Mouse (Mus musculus) lung, adult 2 months (tissue): ENCODE data around the gene Bcan. TPM values are rescaled to one million over a fixed set of nuclear protein-coding genes. Genes with fewer than 3 reads are reported as not detected.

Source experiments
- DNase-seq: peaks from one replicate; pipeline ENCODE4 v3.0.0; 2022
- H3K4me1 ChIP-seq: fragments of 200-500 bp; 2 replicates; pipeline ENCODE4 v1.6.1; 2011; ENCODE audit warnings: low read length; ENCODE audit not compliant: control insufficient read depth, insufficient read depth
- H3K4me3 ChIP-seq: fragments of 200-500 bp; replicated peaks from 2 replicates; pipeline ENCODE3; 2011; ENCODE audit warnings: low read depth, mild to moderate bottlenecking, control low read depth, low read length; ENCODE audit errors: extremely low read depth
- CTCF ChIP-seq: fragments of 200-500 bp; IDR thresholded peaks from 2 replicates; pipeline ENCODE4 v1.5.1; 2011; ENCODE audit warnings: mild to moderate bottlenecking, low read length, control low read depth; ENCODE audit not compliant: insufficient read depth
- POLR2A ChIP-seq: fragments of 200-500 bp; IDR thresholded peaks from 2 replicates; pipeline ENCODE4 v1.6.1; 2011; ENCODE audit warnings: low read depth, mild to moderate bottlenecking, control low read depth, low read length, borderline replicate concordance; ENCODE audit errors: extremely low read depth
- WGBS: fragments of 180-500 bp; shearing (Covaris S2); methylation state at CpG from one replicate; pipeline ENCODE4 v1.1.7; 2018; 5-methylcytosine and 5-hydroxymethylcytosine counted together
- polyA plus RNA-seq: library from polyadenylated mRNA; depleted of rRNA; stranded (reverse); fragments of >200 nt; gene quantifications from 2 replicates; pipeline ENCODE4 v1.2.3, GENCODE M21; 2012

Gene Bcan
- polyA plus RNA-seq, 1 experiment, result 7.2 TPM

DNA sequence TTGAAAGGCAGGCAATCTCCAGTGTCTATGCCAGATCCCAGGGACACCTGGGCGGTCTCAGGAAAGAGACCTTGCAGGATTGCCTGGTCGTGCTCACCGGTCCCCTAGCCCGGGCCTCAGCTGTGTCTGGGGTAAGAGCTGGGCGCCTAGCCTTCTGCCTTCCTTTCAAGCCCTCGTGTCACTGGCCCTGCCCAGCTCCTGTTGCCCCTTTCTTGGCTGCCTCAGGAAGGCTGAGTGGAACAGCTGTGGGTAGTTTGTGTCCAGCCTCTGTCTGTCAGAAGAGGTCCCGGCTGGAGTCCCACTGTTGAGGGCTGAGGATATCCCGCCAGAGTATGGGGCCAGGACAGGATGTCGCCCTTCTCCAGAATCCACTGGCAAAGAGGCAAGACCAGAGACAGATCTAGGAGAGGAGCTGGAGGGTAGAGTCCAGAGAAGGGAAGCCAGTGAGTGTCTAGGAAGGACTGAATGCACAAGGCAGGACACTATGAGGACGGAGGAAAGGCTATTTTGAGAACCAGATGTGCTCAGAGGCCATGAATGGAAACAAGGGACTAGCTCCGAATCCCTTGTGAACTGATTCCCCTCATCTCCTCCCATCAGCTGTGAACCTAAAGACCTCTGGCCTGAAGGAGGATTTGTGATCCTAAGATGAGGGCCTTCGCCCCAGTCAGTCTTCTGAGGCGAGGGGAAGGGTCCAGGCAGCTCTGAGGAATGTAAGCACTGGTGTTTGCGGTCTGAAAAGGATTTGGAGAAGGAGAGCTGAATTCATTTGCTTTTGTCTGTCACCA is 26.2 kb downstream of the Bcan start:
- Histone ChIP-seq H3K4me3 (peak overlapping the region; percentile 74), H3K4me1 (peaks cover 9% of the 10 kb centered on the region)
- DNase-seq, result no peak
- 51% methylated on average over 14 of the region's 14 CpGs for WGBS
- TF ChIP-seq POLR2A, result no peak

DNA sequence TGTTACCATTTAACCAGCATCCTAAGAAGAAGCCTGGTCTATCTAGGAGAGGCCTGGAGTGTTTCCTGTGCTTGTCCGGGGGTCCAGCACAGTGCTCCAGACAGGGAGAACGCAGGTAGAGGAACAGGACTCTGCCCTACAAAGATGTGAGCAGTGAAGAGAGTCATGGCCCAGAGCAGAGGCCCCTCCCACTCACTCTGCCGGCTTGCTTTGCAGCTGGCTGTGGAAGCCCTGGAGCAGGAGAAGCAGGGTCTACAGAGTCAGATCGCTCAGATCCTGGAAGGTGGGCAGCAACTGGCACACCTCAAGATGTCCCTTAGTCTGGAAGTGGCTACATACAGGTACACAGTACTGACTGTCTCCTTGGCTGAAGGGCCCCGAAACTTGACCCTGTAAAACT is 27.3 kb downstream of the Bcan start:
- H3K4me3 ChIP-seq, result peak overlapping the region; percentile 74
- 35% methylated on average over 5 of the region's 5 CpGs for WGBS
- no peak for DNase-seq
- TF ChIP-seq POLR2A, result no peak
- peaks cover 9% of the 10 kb centered on the region for H3K4me1 ChIP-seq

DNA sequence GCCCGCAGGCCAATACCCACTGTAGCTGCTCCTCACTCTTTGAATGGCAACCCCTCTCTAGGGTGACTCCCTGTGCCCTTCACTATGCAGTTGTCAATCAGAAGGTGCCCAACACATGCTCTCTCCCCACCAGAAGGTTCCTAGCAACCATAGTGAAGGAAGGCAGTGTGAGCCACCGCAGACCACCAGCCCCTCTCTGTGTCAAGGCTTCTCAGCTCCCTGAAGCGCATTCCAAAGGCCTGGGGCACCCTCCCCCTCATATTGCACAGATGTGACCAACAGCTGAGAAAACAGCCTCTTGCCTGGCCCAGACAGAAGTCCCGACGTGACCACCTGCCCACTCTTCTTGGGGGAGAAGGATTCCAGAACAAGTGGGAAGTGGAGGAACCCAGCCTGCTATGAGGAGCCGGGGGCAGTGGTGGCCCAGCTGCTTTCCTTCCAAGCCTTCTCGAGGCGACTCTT is 27.8 kb downstream of the Bcan start:
- TF ChIP-seq POLR2A (0 out of 2 replicates have a peak, but pooled peaks have one; percentile 12), CTCF (no peak)
- Histone ChIP-seq H3K4me1 (peaks cover 9% of the 10 kb centered on the region), H3K4me3 (peak overlapping the region; percentile 74)
- WGBS, result 29% methylated on average over 8 of the region's 8 CpGs
- no peak for DNase-seq

DNA sequence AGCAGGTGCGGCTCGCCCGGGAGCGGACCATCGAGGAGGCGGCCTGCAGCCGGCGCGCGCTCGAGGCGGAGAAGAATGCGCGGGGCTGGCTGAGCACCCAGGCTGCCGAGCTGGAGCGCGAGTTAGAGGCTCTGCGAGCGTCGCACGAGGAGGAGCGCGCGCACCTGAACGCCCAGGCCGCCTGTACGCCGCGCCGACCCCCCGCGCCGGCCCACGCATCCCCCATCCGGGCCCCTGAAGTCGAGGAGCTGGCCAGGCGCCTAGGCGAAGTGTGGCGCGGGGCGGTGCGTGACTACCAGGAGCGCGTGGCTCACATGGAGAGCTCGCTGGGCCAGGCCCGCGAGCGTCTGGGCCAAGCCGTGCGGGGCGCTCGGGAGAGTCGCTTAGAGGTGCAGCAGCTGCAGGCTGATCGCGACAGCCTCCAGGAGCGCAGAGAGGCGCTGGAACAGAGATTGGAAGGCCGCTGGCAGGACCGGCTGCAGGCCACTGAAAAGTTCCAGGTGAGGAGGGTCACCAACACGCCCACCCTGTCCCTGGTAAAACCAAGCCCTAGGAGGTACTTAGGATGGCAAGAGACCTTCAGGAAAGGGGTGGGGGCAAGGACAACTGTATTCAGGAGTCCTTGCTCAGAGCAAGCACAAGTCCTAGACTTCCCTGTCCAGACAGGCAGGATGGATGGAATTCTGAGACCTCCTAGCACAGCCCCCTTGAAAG is 28.4 kb downstream of the Bcan start:
- DNase-seq, result no peak
- no peak for TF ChIP-seq CTCF
- TF ChIP-seq POLR2A, result no peak
- peaks cover 9% of the 10 kb centered on the region for H3K4me1 ChIP-seq
- peak overlapping the region; percentile 74 for H3K4me3 ChIP-seq
- WGBS, result 2% methylated on average over 57 of the region's 60 CpGs

DNA sequence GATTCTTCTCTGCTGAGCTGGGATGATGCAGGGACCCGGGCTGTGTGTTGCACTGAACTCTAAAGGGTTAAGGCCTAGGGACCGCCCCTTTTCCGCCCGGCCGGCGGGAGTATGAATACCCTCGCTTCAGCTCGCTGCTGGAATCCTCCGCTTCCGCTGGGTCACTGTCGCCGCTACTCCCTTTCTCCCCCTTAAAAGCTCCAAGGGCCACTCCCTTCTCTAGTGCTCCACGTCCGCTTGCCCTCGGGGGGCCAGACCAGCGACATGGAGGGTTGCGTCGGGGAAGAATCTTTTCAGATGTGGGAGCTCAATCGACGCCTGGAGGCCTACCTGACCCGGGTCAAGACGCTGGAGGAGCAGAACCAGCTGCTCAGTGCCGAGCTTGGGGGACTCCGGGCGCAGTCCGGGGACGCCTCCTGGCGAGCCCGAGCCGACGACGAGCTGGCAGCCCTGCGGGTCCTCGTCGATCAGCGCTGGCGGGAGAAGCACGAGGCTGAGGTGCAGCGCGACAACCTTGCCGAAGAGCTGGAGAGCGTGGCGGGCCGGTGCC is 29.0 kb downstream of the Bcan start, which contains the start of gene Nes:
Gene Nes, plus strand, starts transcription at position 140 of the 550 bp plus-strand sequence.
- TF ChIP-seq CTCF (no peak), POLR2A (peak; percentile 96)
- under 1% methylated on average over 44 of the region's 44 CpGs for WGBS
- H3K4me3 ChIP-seq, result peak within 1 kb of the TSS; percentile 74
- DNase-seq, result peak; percentile 59
- H3K4me1 ChIP-seq, result peaks cover 9% of the 10 kb centered on the region

DNA sequence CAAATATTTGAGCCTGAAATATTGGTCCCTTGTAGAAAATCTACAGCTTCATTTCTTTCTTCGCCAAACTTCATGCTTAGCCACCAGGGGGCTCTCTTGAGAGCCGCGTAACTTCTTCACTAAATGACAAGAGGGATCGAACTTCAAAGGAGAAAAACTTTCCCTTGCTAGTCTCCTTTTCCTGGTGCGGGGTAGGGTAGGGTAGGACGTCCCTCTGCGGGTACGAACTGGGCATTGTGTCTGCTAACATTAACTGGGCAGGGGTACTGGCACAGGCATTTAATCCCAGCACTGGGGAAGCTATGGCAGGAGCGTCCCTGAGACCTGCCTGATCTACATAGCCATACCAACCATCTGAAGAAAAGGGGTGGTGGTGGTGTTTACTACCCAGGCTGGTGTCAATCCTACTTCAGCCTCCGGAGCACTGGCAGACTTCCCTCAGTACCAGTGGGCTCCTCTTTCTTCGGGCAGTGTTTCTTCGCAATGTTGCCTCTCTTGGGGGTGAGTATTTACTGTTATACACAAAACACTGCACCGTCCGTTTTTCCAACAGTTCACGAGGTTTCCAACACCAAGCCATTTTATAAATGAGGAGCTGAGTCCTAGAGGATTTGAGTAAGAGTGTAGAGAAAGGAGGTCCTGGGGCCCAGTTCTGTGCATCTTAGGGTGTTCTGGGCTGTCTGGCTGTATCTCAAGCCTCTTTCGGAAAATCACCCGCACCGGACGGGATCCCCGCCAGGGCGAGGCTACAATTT is 29.7 kb downstream of the Bcan start:
- peak; percentile 57 for DNase-seq
- TF ChIP-seq POLR2A, result no peak
- peak; percentile 36; the same call in 1 of the 2 replicates for TF ChIP-seq CTCF
- H3K4me1 ChIP-seq, result peaks cover 9% of the 10 kb centered on the region
- 2% methylated on average over 21 of the region's 21 CpGs for WGBS
- peak overlapping the region; percentile 54 for H3K4me3 ChIP-seq

DNA sequence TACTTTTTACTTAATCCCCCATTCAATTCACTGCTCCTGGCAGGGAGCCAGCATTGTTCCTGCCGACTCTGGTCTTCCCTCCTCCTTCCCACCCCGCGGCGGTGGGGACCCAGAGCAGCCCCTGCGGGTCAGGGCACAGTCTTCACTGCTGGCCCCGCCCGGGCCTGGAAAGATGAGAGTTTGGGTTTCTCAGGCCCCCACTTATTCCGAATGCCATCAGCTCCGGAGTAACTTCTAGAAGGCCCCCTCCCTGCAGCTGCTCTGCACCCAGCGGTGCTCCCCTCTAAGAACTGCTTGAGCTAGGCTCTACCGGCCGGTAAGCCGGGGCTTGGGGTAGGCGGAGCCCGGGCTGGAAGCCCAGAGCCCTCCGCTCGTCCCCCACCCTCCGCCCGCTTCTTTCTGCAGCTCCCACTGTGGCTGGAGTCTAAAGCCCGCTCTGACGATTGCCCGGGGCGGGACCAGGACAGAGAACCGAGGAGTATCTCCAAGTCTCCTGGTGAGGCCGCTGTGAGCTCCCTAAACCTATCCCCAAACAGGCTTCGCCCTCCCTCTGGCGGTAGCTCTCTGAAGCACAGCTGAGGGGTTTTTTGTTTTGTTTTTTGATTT is 39.3 kb downstream of the Bcan start:
- Histone ChIP-seq H3K4me1 (no peaks in the 10 kb centered on the region), H3K4me3 (peak overlapping the region; percentile 65)
- 2% methylated on average over 27 of the region's 27 CpGs for WGBS
- peak; percentile 74 for DNase-seq
- TF ChIP-seq POLR2A (no peak), CTCF (peak; percentile 98)

DNA sequence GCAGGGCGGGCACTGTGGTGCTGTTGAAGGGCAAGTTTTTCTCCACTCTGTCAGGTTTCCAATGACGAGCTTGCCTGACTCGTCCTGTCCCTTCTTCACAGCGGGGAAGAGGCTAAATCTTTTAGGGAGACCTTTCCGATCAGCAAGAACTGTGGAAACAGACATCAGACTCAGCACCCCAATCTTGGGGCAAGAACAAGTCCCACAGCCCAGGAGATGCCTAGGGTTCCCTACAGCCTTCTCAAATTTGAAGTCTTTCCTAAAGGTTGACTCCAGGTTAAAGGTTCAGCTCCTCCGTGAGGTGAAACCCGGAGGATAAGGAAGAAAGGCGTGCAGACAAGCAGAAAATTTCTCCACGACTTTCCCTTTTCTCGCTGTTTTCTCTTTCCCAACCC is 39.8 kb downstream of the Bcan start:
- H3K4me1 ChIP-seq, result no peaks in the 10 kb centered on the region
- 20% methylated on average over 10 of the region's 10 CpGs for WGBS
- no peak for DNase-seq
- no peak for TF ChIP-seq CTCF
- TF ChIP-seq POLR2A, result no peak
- H3K4me3 ChIP-seq, result no peak overlapping the region

DNA sequence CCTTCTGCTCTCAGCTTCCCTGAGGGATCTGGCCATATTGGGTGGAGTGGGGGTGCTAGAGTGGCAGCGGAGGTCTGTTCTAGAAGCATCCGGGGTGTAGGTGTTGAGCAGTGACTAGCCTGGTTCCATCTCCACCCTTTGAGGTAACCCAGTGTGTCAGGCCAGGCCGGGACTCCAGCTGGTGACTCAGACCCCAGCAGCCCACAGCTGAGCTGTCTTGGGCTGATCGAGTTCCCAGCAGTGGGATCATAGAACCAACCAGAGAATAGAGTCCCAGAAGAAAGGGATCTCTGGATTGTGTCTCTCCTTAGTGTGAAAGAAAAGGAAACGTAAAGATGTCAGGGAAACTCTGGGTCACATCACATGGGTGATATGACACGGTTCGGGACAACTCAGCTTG is 40.7 kb downstream of the Bcan start:
- TF ChIP-seq POLR2A (no peak), CTCF (no peak)
- 75% methylated on average over 7 of the region's 7 CpGs for WGBS
- no peak for DNase-seq
- Histone ChIP-seq H3K4me1 (no peaks in the 10 kb centered on the region), H3K4me3 (no peak overlapping the region)
